Mouse (Mus musculus) megakaryocyte, embryonic 14.5 days (primary cell): ENCODE results near the gene Dnajc21. TPM values are rescaled to one million over a fixed set of nuclear protein-coding genes. Genes with fewer than 3 reads are reported as not detected.

Experiments
- H3K27me3 ChIP-seq: replicated peaks from 2 replicates; pipeline ENCODE3; 2012; ENCODE audit warnings: inconsistent platforms
- H3K36me3 ChIP-seq: replicated peaks from 2 replicates; pipeline ENCODE3; 2012; ENCODE audit warnings: low read length, inconsistent platforms, mixed read lengths
- H3K4me1 ChIP-seq: 2 replicates; pipeline ENCODE4 v1.6.1; 2012; ENCODE audit warnings: inconsistent platforms
- H3K4me3 ChIP-seq: replicated peaks from 2 replicates; pipeline ENCODE3; 2012; ENCODE audit warnings: moderate library complexity, mild to moderate bottlenecking, inconsistent platforms
- H3K9me3 ChIP-seq: 2 replicates; pipeline ENCODE4 v1.6.1; 2012; ENCODE audit warnings: inconsistent platforms
- FLI1 ChIP-seq: IDR thresholded peaks from 2 replicates; pipeline ENCODE4 v1.6.1; 2012; ENCODE audit warnings: low read length, inconsistent platforms, mixed read lengths
- GATA1 ChIP-seq: IDR thresholded peaks from 3 replicates; pipeline ENCODE4 v1.6.1; 2012; ENCODE audit warnings: mixed read lengths, low read length, inconsistent platforms, borderline replicate concordance
- polyA plus RNA-seq: library from polyadenylated mRNA; stranded (reverse); fragments of >175 nt; gene quantifications from 2 replicates; pipeline ENCODE4 v1.2.3, GENCODE M21; 2012; ENCODE audit warnings: low replicate concordance; ENCODE audit not compliant: insufficient read depth

Gene Dnajc21
- polyA plus RNA-seq, 1 experiment: 12.6 TPM

DNA sequence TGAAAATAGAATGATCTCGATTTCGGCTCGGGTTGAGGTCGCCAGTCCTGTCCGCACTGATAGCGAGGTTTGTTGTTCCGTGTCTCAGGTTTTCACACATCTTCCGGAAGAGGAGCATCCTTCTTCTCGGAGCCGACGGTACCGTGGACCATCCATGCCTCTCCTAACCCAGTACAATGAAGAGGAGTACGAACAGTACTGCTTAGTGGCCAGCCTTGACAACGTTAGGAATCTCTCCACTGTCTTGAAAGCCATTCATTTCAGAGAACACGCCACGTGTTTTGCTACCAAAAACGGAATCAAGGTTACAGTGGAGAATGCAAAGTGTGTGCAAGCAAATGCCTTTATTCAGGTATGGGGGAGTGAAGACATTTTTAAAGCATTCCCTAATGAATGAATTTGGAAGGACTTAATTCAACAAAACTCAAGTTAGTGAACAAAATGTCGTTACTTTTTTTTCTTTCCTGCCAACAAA lies 16.1 kb upstream of the Dnajc21 start:
- no peaks in the 10 kb centered on the region for H3K9me3 ChIP-seq
- H3K4me3 ChIP-seq: peak overlapping the region; percentile 91
- H3K4me1 ChIP-seq: peaks cover 20% of the 10 kb centered on the region
- peaks cover 49% of the 10 kb centered on the region for H3K36me3 ChIP-seq
- no peaks in the 10 kb centered on the region for H3K27me3 ChIP-seq
- TF ChIP-seq FLI1 (no peak), GATA1 (no peak)

DNA sequence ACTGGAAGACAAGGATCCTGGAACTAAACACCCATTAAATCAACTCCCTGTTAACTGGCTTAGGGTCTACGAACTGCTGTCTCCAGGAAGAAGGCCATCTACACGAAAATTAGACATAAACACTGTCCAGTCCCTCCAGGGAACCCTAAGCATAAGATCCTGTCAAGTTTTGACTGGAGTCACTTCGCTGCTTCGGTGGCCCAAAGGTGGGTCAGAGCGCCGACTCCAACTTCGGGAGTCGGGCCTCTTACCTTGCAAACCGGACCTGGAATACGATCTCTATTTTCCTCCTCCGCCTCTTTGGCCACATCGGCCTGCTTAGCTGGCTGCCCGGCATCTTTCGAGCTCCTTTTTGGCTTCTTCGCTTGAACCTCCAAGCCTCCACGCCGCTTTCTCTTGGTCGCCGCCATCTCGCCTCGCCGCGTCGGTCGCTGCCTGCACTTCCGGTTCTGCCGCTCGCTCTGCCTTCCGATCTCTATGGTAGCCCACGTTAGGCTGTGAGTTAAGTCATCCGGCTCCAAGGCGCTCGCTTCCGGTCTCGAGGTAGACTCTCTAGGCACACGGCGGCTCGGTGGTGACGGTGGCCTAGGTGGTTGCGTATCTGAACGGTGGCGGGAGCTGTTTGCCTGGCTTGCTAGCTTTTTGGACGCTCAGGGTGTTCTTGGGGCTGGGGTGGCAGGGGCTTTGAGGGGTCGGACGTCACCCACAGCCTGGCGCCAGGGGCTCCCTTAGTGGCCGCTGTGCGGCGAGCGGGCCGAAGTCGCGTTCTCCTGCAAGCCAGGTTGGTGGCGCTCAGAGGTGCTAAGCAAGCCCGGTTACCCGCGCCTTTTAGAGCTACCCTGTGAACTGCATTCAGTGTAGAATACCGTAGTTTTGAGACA lies 15.4 kb upstream of the Dnajc21 start, which contains the start of the genes Brix1 and Rad1:
TSS of gene Brix1 (minus strand) at position 464 of the 881 bp plus-strand sequence.
TSS of gene Rad1 (plus strand) at position 535 of the 881 bp plus-strand sequence.
- Histone ChIP-seq H3K27me3 (no peaks in the 10 kb centered on the region), H3K4me3 (peak within 1 kb of the TSS; percentile 91), H3K4me1 (peaks cover 20% of the 10 kb centered on the region), H3K36me3 (peaks cover 50% of the 10 kb centered on the region), H3K9me3 (no peaks in the 10 kb centered on the region)
- TF ChIP-seq FLI1 (peak; percentile 94), GATA1 (no peak)

DNA sequence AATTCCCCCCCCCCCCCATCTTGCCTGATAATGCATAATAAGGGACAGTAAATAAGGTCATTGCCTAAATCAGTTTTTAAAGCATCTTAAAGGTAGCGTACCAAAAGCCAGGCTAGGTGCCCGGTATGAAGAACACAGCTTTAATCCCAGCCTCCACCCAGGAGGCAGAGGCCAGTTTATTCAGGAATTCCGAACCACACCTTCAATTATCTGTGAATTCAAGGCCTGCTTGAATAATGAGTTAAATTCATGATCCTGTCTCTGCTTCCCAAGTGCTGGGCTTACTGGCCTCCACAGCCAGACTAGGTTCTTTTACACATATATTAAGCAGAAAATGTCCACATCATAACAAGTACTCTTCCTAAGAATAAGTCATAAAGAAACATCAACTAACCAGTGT lies 625 bp upstream of the Dnajc21 start:
- H3K27me3 ChIP-seq: no peaks in the 10 kb centered on the region
- H3K36me3 ChIP-seq: peaks cover 24% of the 10 kb centered on the region
- H3K4me1 ChIP-seq: peaks cover 29% of the 10 kb centered on the region
- TF ChIP-seq FLI1: no peak
- no peak for TF ChIP-seq GATA1
- H3K4me3 ChIP-seq: peak overlapping the region; percentile 94
- H3K9me3 ChIP-seq: no peaks in the 10 kb centered on the region

GRCm38 (mm10) chr15:10469641-10470150 lies 620 bp downstream of the Dnajc21 start:
- H3K27me3 ChIP-seq: no peaks in the 10 kb centered on the region
- H3K9me3 ChIP-seq: no peaks in the 10 kb centered on the region
- H3K4me1 ChIP-seq: peaks cover 38% of the 10 kb centered on the region
- H3K4me3 ChIP-seq: peak overlapping the region; percentile 94
- H3K36me3 ChIP-seq: peaks cover 20% of the 10 kb centered on the region
- no peak for TF ChIP-seq GATA1
- no peak for TF ChIP-seq FLI1

- Histone ChIP-seq H3K9me3 (no peaks in the 10 kb centered on the region), H3K4me1 (peaks cover 47% of the 10 kb centered on the region), H3K4me3 (peak overlapping the region; percentile 73), H3K36me3 (peaks cover 16% of the 10 kb centered on the region), H3K27me3 (no peaks in the 10 kb centered on the region)
- TF ChIP-seq GATA1: no peak
- no peak for TF ChIP-seq FLI1
Measured at GRCm38 (mm10) chr15:10468761-10469160, 1.6 kb downstream of the Dnajc21 start.

GRCm38 (mm10) chr15:10464678-10465077 lies 5.6 kb downstream of the Dnajc21 start:
- H3K27me3 ChIP-seq: no peaks in the 10 kb centered on the region
- H3K4me1 ChIP-seq: peaks cover 54% of the 10 kb centered on the region
- H3K9me3 ChIP-seq: no peaks in the 10 kb centered on the region
- TF ChIP-seq FLI1: no peak
- no peak for TF ChIP-seq GATA1
- peaks cover 38% of the 10 kb centered on the region for H3K36me3 ChIP-seq
- H3K4me3 ChIP-seq: no peak overlapping the region

DNA sequence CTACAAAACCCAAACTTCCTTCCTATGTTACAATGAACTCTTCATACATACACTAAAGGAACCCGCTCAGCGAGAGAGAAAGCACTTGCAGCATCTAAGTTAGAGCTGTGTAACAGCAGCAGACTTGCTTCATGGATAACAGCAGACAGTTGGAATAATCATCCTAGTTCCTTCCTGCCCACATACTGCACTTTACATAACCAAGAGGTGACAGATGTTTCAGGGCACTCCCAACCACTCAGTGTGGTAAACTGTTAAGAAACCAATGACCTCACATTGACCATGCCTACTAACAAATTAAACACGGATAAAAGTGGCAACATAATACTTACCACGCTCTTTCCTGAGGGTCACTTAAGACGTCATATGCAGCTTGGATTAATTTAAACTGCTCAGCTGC lies 6.8 kb downstream of the Dnajc21 start:
- TF ChIP-seq GATA1: no peak
- TF ChIP-seq FLI1: no peak
- H3K4me1 ChIP-seq: peaks cover 48% of the 10 kb centered on the region
- H3K36me3 ChIP-seq: peaks cover 48% of the 10 kb centered on the region
- H3K9me3 ChIP-seq: no peaks in the 10 kb centered on the region
- peak overlapping the region; percentile 20 for H3K4me3 ChIP-seq
- no peaks in the 10 kb centered on the region for H3K27me3 ChIP-seq

GRCm38 (mm10) chr15:10460986-10461385 lies 9.3 kb downstream of the Dnajc21 start:
- peaks cover 64% of the 10 kb centered on the region for H3K36me3 ChIP-seq

GRCm38 (mm10) chr15:10447102-10447501 lies 23.2 kb downstream of the Dnajc21 start:
- H3K4me3 ChIP-seq: no peak overlapping the region
- H3K27me3 ChIP-seq: no peaks in the 10 kb centered on the region
- H3K36me3 ChIP-seq: peaks cover 84% of the 10 kb centered on the region
- H3K9me3 ChIP-seq: no peaks in the 10 kb centered on the region
- no peaks in the 10 kb centered on the region for H3K4me1 ChIP-seq
- no peak for TF ChIP-seq FLI1
- TF ChIP-seq GATA1: no peak

More at GRCm38 (mm10) chr15:10460986-10461385, 9.3 kb downstream of the Dnajc21 start:
- Histone ChIP-seq H3K9me3 (no peaks in the 10 kb centered on the region), H3K4me1 (peaks cover 30% of the 10 kb centered on the region), H3K4me3 (peak overlapping the region; percentile 47), H3K27me3 (no peaks in the 10 kb centered on the region)
- TF ChIP-seq FLI1 (no peak), GATA1 (no peak)

DNA sequence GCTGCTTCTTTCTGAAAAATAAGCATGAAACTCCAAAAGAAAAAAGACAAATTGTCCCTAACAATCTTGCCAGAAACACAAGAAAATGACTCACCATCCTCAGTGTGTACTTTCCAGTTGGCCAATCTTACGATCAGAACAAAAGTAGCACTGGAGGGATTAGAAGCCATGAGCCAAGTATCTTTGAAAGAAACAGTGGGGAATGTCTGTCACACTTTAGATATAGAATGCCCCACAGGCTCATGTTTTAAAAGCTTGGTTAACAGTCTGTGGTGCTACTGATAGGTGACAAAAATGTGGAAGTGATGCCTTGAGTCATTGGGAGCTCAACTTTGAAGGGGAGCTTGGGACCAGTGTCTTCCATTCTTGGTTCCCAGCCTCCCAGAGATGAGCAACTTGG lies 28.0 kb downstream of the Dnajc21 start:
- 0 out of 2 replicates have a peak, but pooled peaks cover under 1% of the 10 kb centered on the region for H3K9me3 ChIP-seq
- H3K4me3 ChIP-seq: no peak overlapping the region
- TF ChIP-seq GATA1: no peak
- no peaks in the 10 kb centered on the region for H3K4me1 ChIP-seq
- no peaks in the 10 kb centered on the region for H3K27me3 ChIP-seq
- peaks cover 68% of the 10 kb centered on the region for H3K36me3 ChIP-seq
